Mouse (Mus musculus) midbrain, embryonic 14.5 days (tissue): ENCODE measurements around the gene Commd4. TPM values are rescaled to one million over a fixed set of nuclear protein-coding genes. Genes with fewer than 3 reads are reported as not detected.

Experiments
- ATAC-seq: fragments of 200-750 bp; cut with Nextera tagmentation; 2 replicates; pipeline ENCODE4 v1.8.0; 2017; ENCODE audit warnings: moderate number of reproducible peaks, moderate library complexity; ENCODE audit not compliant: low FRiP score, low TSS enrichment
- DNase-seq: peaks from one replicate; pipeline ENCODE4 v3.0.0-alpha.2; 2015
- H3K27ac ChIP-seq: fragments of 300-500 bp; sonication (generic); replicated peaks from 2 replicates; pipeline ENCODE4 v1.5.1; 2014; ENCODE audit warnings: mild to moderate bottlenecking, low read depth, low read length, moderate library complexity
- H3K27me3 ChIP-seq: fragments of 300-500 bp; sonication (generic); 2 replicates; pipeline ENCODE4 v1.6.1; 2014; ENCODE audit warnings: low read length, control low read depth, mixed read lengths; ENCODE audit not compliant: control insufficient read depth, insufficient read depth
- H3K36me3 ChIP-seq: fragments of 300-500 bp; sonication (generic); 2 replicates; pipeline ENCODE4 v1.6.1; 2014; ENCODE audit warnings: low read length, control low read depth; ENCODE audit not compliant: control insufficient read depth, insufficient read depth
- H3K4me1 ChIP-seq: fragments of 300-500 bp; sonication (generic); 2 replicates; pipeline ENCODE4 v1.6.1; 2014; ENCODE audit warnings: mild to moderate bottlenecking, antibody characterized with exemption, low read length, control low read depth; ENCODE audit not compliant: control insufficient read depth, insufficient read depth
- H3K4me2 ChIP-seq: fragments of 300-500 bp; sonication (generic); 2 replicates; pipeline ENCODE4 v1.6.1; 2014; ENCODE audit warnings: mild to moderate bottlenecking, low read length, moderate library complexity
- H3K4me3 ChIP-seq: fragments of 300-500 bp; sonication (generic); replicated peaks from 2 replicates; pipeline ENCODE4 v1.5.1; 2014; ENCODE audit warnings: low read depth, low read length
- H3K9ac ChIP-seq: fragments of 300-500 bp; sonication (generic); replicated peaks from 2 replicates; pipeline ENCODE4 v1.6.1; 2014; ENCODE audit warnings: mild to moderate bottlenecking, low read length, moderate library complexity
- H3K9me3 ChIP-seq: fragments of 300-500 bp; sonication (generic); 2 replicates; pipeline ENCODE4 v1.6.1; 2016; ENCODE audit warnings: low read length, control low read depth, mixed read lengths; ENCODE audit not compliant: control insufficient read depth
- WGBS: fragments of 180-500 bp; shearing (Covaris S2); extraction: QIAGEN DNeasy Blood & Tissue Kit; methylation state at CpG from one replicate; pipeline ENCODE4 v1.1.7; 2014; 5-methylcytosine and 5-hydroxymethylcytosine counted together
- polyA plus RNA-seq: library from polyadenylated mRNA; unstranded; fragments of >200 nt; fragmentation: Nextera tagmentation; extraction: Ambion mirVana; gene quantifications from 2 replicates; pipeline ENCODE4 v1.2.1, GENCODE M21; 2014

The Commd4 gene
- polyA plus RNA-seq, 1 experiment from 2014 or later: 159 TPM

DNA sequence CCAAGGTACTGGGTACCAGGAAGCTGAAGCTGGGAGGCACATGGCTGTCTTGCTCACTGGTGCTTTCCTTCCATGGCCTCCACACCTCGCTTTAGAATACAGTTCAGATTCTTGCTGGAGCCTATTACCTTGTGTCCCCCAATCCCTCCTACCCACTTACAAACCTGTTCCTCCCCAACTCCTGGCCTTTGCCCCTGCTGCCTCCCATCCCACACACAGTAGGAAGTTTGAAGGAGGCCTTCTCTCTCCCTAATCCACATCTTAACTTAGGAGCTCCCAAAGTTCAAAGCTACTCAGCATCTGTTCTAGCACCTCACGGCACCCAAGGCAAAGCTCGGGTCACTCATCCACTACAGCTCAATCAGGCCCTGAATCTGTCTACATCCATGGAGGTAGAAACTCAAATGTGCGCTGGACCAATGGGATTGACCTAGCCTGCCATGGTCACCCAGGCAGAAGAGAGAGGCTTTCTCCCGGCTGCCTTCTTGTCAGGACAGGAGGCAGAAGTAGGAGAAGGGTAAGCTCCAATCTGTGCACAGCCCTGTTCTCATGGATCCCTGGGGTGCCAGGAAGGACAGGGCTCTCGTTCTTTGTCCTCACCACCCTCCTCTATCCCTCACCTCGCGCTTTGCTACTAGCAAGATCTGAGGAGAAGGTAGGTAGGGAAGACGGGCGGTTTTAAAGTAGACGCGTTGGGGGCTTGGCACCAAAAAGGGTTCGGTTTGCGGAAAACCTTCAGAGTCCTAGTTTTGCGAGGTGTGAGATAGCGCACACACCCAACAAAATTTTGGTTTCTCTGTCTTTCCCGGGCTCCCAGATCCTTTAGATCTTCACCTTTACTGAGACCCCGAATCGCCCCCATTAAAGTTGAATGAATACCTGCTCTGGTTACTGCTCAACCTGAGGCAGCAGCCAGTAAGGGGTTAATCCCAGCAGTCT is 10.7 kb downstream of the Commd4 start:
- Histone ChIP-seq H3K27me3 (no peaks in the 10 kb centered on the region), H3K4me1 (peaks cover 15% of the 10 kb centered on the region), H3K4me2 (peak overlapping the region; percentile 72), H3K27ac (peak overlapping the region; percentile 89), H3K4me3 (peak overlapping the region; percentile 51), H3K9me3 (no peaks in the 10 kb centered on the region), H3K9ac (peak overlapping the region; percentile 67), H3K36me3 (peaks cover 9% of the 10 kb centered on the region; the same call in 1 of the 2 replicates)
- WGBS: 8% methylated on average over 19 of the region's 19 CpGs
- ATAC-seq (peak; percentile 22; the same call in 1 of the 2 replicates), DNase-seq (no peak)

DNA sequence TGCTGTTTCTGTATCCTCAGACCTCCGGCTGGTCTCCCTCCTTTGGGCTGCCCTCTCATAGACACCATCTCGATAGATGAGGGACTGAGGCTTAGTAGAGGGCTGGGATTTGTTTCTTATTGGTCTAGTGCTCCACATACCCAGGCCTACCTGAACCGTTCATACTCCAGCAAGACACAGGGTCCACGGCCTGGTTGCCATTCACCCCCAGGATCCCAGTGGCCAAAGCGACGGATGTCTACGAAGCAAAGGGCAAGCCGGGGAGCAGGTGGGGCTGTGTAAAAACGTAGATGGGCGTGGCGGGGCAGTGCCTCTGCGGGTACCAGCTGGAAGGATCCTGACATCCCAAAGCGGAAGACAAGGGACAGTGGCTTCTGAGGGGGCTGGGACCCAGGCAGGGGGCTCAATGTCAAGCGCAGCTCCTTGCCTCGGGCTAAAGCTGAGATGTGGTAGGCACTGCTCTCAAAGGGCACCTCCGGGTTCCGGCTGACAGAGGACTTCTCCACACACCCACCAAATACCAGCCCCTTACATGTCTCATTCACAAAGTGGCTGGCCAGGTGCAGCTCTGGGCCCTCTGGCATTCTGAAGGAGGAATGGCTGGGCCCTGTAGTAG is 11.6 kb downstream of the Commd4 start:
- H3K27ac ChIP-seq: no peak overlapping the region
- H3K36me3 ChIP-seq: peaks cover 17% of the 10 kb centered on the region
- no peak overlapping the region for H3K4me3 ChIP-seq
- ATAC-seq (no peak), DNase-seq (no peak)
- H3K9ac ChIP-seq: peak overlapping the region; percentile 67; the same call in 1 of the 2 replicates
- peaks cover 15% of the 10 kb centered on the region for H3K4me1 ChIP-seq
- H3K4me2 ChIP-seq: peak overlapping the region; percentile 72
- WGBS: 85% methylated on average over 17 of the region's 17 CpGs
- no peaks in the 10 kb centered on the region for H3K9me3 ChIP-seq
- no peaks in the 10 kb centered on the region for H3K27me3 ChIP-seq

DNA sequence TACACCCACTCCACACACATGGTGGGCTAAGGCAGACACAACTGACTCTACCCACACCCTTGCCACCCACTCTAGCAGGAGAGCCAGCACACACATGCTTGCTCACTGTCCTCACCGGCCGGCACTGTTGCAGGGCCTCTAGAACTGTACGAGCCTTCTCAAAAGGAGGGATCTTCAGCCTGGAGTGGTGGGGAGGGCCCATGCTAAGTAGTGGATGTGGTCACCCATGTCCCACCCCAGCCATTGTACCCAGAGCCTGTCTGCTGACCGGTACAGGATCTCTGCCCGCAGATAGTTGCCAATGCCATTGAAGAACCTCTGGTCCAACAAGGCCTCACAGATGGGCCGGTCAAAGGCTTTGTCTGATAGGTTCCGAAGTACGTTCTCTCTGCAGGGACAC is 13.3 kb downstream of the Commd4 start:
- H3K4me3 ChIP-seq: no peak overlapping the region
- DNase-seq (no peak), ATAC-seq (no peak)
- WGBS: 91% methylated on average over 8 of the region's 8 CpGs
- H3K4me2 ChIP-seq: no peak overlapping the region
- no peaks in the 10 kb centered on the region for H3K27me3 ChIP-seq
- H3K27ac ChIP-seq: no peak overlapping the region
- H3K36me3 ChIP-seq: peaks cover 34% of the 10 kb centered on the region
- no peaks in the 10 kb centered on the region for H3K9me3 ChIP-seq
- no peak overlapping the region for H3K9ac ChIP-seq
- peaks cover 15% of the 10 kb centered on the region for H3K4me1 ChIP-seq

DNA sequence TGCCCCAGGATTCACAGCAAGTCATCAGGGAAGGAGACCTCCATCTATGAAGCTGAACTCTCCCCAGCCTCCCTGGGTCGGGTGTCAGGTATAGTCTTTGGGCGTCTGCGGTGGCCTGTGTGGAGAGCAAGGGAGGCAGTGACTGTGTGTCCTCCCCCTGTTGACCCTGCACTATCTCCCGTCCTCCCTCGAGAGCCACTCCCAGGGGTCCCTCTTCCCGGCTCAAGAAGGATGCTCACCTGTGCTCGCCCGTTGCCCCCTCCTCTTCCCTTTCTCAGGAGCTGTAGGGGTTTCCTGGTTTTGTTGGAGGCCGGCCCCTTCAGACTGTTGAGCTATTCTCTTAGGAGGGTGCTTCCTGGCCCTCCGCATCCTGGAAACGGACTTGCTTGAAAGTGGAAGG is 14.9 kb downstream of the Commd4 start:
- Histone ChIP-seq H3K4me1 (peaks cover 9% of the 10 kb centered on the region), H3K36me3 (peaks cover 46% of the 10 kb centered on the region), H3K9ac (no peak overlapping the region), H3K4me3 (no peak overlapping the region), H3K27me3 (no peaks in the 10 kb centered on the region), H3K4me2 (no peak overlapping the region), H3K9me3 (no peaks in the 10 kb centered on the region), H3K27ac (no peak overlapping the region)
- WGBS: 85% methylated on average over 11 of the region's 11 CpGs
- DNase-seq: no peak
- no peak for ATAC-seq

DNA sequence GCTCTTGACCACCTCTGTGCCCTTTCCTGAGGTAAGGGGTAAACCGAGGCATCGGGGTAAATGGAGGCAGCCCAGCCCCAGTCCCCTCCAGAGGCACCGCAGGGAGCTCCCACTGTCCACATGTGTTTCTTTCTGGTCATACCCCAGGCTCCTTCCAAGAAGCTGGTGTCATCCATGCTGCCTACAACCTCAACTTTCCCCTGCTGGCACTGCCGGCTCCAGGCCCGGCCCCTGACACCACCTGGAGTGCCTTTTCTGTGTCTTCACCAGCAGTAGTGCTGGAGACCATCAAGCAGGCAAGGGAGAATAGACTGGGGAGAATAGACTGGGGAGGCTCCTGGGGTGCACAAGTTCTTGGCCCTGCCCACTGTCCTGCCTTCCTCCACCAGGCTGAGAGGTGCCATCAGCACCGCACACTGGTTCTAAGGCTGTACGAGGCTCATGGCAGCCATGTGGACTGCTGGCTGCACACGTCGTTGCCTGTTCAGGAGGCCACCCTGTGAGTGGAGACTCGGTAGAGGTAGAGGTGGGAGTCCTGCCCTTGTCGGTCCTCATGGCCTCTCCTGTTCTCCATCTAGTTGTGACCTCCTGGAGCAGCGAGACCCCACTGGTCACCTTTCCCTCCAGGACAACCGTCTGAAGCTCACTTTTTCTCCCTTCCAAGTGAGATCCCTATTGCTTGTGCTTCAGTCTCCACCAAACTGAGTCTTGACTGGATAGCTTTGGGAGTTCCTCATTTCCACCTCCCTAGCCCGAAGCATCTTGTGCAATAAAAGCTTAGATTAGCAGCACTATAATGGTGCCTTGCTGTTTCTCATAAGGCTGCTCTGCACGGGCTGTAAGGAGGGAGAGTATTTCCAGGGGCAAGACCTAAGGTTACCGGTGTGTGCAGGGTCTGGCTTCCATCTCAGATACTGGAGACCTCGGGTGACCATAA is 16.4 kb downstream of the Commd4 start:
- ATAC-seq (no peak), DNase-seq (no peak)
- peaks cover under 1% of the 10 kb centered on the region; the same call in 1 of the 2 replicates for H3K4me1 ChIP-seq
- H3K27me3 ChIP-seq: no peaks in the 10 kb centered on the region
- no peak overlapping the region for H3K27ac ChIP-seq
- H3K4me2 ChIP-seq: no peak overlapping the region
- no peaks in the 10 kb centered on the region for H3K9me3 ChIP-seq
- WGBS: 90% methylated on average over 17 of the region's 17 CpGs
- no peak overlapping the region for H3K4me3 ChIP-seq
- no peak overlapping the region for H3K9ac ChIP-seq
- peaks cover 61% of the 10 kb centered on the region for H3K36me3 ChIP-seq

DNA sequence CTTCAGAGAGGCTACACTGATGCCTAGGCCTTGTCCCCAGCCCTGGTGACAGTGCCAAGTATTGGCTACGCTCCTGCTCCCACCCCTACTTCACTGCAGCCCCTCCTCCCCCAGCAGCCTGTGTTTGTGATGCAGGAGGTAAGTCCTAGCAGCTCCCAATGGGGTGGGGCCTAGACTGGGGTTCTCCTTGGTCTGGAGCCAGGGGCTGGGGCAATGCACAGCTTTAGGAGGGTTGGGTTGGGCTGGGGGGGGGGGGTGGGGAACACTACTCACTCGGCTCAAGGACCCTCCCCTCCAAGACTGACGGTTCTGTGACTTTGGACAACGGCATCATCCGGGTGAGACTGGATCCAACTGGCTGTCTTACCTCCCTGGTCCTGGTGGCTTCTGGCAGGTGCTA is 18.6 kb downstream of the Commd4 start:
- H3K9ac ChIP-seq: no peak overlapping the region

DNA sequence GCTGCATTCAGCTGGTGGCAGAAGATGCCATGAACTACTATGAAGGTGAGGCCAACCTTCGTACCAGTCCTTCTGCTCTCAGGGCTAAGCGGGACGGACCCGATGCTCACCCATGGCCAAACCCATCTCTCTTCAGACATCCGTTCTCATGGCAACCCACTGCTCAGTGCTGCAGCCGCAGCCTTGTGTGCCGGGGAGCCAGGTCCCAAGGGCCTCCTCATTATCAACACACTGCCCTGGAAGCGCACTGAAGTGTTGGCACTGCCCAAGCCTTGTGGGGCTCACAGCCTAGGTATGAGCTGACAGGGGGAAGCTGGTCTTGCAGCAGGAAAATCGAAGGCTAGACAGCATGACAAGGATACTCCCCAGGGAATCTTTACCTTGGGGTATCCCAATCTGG is 19.0 kb downstream of the Commd4 start:
- Histone ChIP-seq H3K4me2 (no peak overlapping the region), H3K27me3 (no peaks in the 10 kb centered on the region), H3K9ac (no peak overlapping the region), H3K36me3 (peaks cover 81% of the 10 kb centered on the region), H3K27ac (no peak overlapping the region), H3K4me3 (no peak overlapping the region), H3K9me3 (no peaks in the 10 kb centered on the region), H3K4me1 (no peaks in the 10 kb centered on the region)
- DNase-seq (no peak), ATAC-seq (no peak)
- 85% methylated on average over 9 of the region's 9 CpGs for WGBS

More for the DNA sequence above, 18.6 kb downstream of the Commd4 start:
- no peaks in the 10 kb centered on the region for H3K9me3 ChIP-seq
- H3K36me3 ChIP-seq: peaks cover 79% of the 10 kb centered on the region
- H3K4me2 ChIP-seq: no peak overlapping the region
- no peak overlapping the region for H3K4me3 ChIP-seq
- H3K4me1 ChIP-seq: no peaks in the 10 kb centered on the region
- ATAC-seq (no peak), DNase-seq (no peak)
- WGBS: 94% methylated on average over 5 of the region's 5 CpGs
- no peaks in the 10 kb centered on the region for H3K27me3 ChIP-seq
- no peak overlapping the region for H3K27ac ChIP-seq

DNA sequence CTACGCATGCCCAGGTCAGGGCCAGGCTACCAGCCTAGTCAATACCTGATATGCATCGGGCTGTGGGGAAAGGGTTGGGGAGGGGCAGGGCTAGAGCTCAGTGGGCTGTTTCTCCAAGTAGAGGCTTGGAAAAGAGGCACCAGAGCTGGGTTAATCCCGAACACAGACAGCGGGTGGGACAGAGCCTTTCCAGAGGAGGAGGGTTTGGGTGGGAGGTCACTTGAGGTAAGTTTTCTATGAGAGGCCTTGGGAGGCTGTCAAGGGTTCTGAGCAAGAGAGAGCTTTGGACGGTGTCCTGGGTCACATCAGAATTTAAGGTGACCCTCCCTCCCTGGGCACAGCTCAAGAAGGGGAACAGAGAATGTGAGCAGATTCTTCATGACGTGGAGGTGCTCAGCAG is 19.6 kb downstream of the Commd4 start:
- no peaks in the 10 kb centered on the region for H3K9me3 ChIP-seq
- no peak overlapping the region for H3K4me2 ChIP-seq
- no peaks in the 10 kb centered on the region for H3K27me3 ChIP-seq
- no peak overlapping the region for H3K9ac ChIP-seq
- no peak overlapping the region for H3K4me3 ChIP-seq
- no peaks in the 10 kb centered on the region for H3K4me1 ChIP-seq
- 96% methylated on average over 6 of the region's 6 CpGs for WGBS
- ATAC-seq (no peak), DNase-seq (no peak)
- H3K36me3 ChIP-seq: peaks cover 83% of the 10 kb centered on the region
- H3K27ac ChIP-seq: no peak overlapping the region
